Mouse (Mus musculus) heart, embryonic 16.5 days (tissue): Measurements from ENCODE around the gene Cdk5. TPM values are rescaled to one million over a fixed set of nuclear protein-coding genes. Genes with fewer than 3 reads are reported as not detected.

Experiments used
- ATAC-seq: fragments of 200-750 bp; cut with Nextera tagmentation; replicated peaks from 2 replicates; pipeline ENCODE4 v1.8.0; 2017; ENCODE audit warnings: moderate number of reproducible peaks; ENCODE audit not compliant: insufficient read depth, low FRiP score; ENCODE audit errors: extremely low read depth
- H3K27ac ChIP-seq: fragments of 300-500 bp; sonication (generic); 2 replicates; pipeline ENCODE4 v1.5.1; 2014; ENCODE audit warnings: mild to moderate bottlenecking, low read length, control low read depth, moderate library complexity
- H3K27me3 ChIP-seq: fragments of 300-500 bp; sonication (generic); 2 replicates; pipeline ENCODE4 v1.6.1; 2014; ENCODE audit warnings: low read length, mixed read lengths; ENCODE audit not compliant: control insufficient read depth, insufficient read depth
- H3K36me3 ChIP-seq: fragments of 300-500 bp; sonication (generic); 2 replicates; pipeline ENCODE4 v1.6.1; 2014; ENCODE audit not compliant: control insufficient read depth, insufficient read depth
- H3K4me1 ChIP-seq: fragments of 300-500 bp; sonication (generic); 2 replicates; pipeline ENCODE4 v1.6.1; 2014; ENCODE audit warnings: low read length, mixed read lengths; ENCODE audit not compliant: control insufficient read depth, insufficient read depth
- H3K4me2 ChIP-seq: fragments of 300-500 bp; sonication (generic); 2 replicates; pipeline ENCODE4 v1.6.1; 2014; ENCODE audit warnings: low read depth, mild to moderate bottlenecking, control low read depth, low read length
- H3K4me3 ChIP-seq: fragments of 300-500 bp; sonication (generic); 2 replicates; pipeline ENCODE4 v1.5.1; 2014; ENCODE audit warnings: mild to moderate bottlenecking, control low read depth, low read length
- H3K9ac ChIP-seq: fragments of 300-500 bp; sonication (generic); 2 replicates; pipeline ENCODE4 v1.6.1; 2014; ENCODE audit warnings: low read length, control low read depth
- H3K9me3 ChIP-seq: fragments of 300-500 bp; sonication (generic); replicated peaks from 2 replicates; pipeline ENCODE4 v1.6.1; 2016; ENCODE audit warnings: low read length; ENCODE audit not compliant: control insufficient read depth
- WGBS: fragments of 180-500 bp; shearing (Covaris S2); extraction: QIAGEN DNeasy Blood & Tissue Kit; methylation state at CpG from one replicate; pipeline ENCODE4 v1.1.7; 2014; 5-methylcytosine and 5-hydroxymethylcytosine counted together
- polyA plus RNA-seq: library from polyadenylated mRNA; unstranded; fragments of >200 nt; fragmentation: Nextera tagmentation; extraction: Ambion mirVana; gene quantifications from 2 replicates; pipeline ENCODE4 v1.2.1, GENCODE M21; 2015

The Cdk5 gene
- polyA plus RNA-seq, 1 experiment from 2014 or later, result 28.5 TPM

- peak overlapping the region; percentile 43 for H3K27ac ChIP-seq
Measured at GRCm38 (mm10) chr5:24387264-24388241, 35.8 kb downstream of the Cdk5 start.

GRCm38 (mm10) chr5:24385887-24386550, 37.3 kb downstream of the Cdk5 start:
- Histone ChIP-seq H3K9me3 (no peaks in the 10 kb centered on the region), H3K27me3 (peaks cover 3% of the 10 kb centered on the region; the same call in 1 of the 2 replicates), H3K9ac (no peak overlapping the region), H3K4me3 (no peak overlapping the region), H3K4me1 (peaks cover 38% of the 10 kb centered on the region), H3K4me2 (no peak overlapping the region), H3K27ac (peak overlapping the region; percentile 30; the same call in 1 of the 2 replicates), H3K36me3 (no peaks in the 10 kb centered on the region)
- ATAC-seq, result no peak
- 85% methylated on average over 10 of the region's 10 CpGs for WGBS

More at GRCm38 (mm10) chr5:24387264-24388241, 35.8 kb downstream of the Cdk5 start:
- ATAC-seq, result peak; percentile 38
- Histone ChIP-seq H3K4me1 (peaks cover 38% of the 10 kb centered on the region), H3K36me3 (no peaks in the 10 kb centered on the region), H3K9me3 (no peaks in the 10 kb centered on the region), H3K4me2 (peak overlapping the region; percentile 91), H3K4me3 (peak overlapping the region; percentile 54), H3K9ac (peak overlapping the region; percentile 74), H3K27me3 (peaks cover 3% of the 10 kb centered on the region; the same call in 1 of the 2 replicates)
- under 1% methylated on average over 73 of the region's 73 CpGs for WGBS

GRCm38 (mm10) chr5:24385374-24385773, 38.0 kb downstream of the Cdk5 start:
- peak overlapping the region; percentile 30; the same call in 1 of the 2 replicates for H3K27ac ChIP-seq
- peaks cover 3% of the 10 kb centered on the region; the same call in 1 of the 2 replicates for H3K27me3 ChIP-seq
- no peak for ATAC-seq
- H3K4me3 ChIP-seq, result no peak overlapping the region
- H3K4me1 ChIP-seq, result peaks cover 38% of the 10 kb centered on the region
- 81% methylated on average over 5 of the region's 5 CpGs for WGBS
- no peak overlapping the region for H3K4me2 ChIP-seq
- no peaks in the 10 kb centered on the region for H3K36me3 ChIP-seq
- H3K9me3 ChIP-seq, result no peaks in the 10 kb centered on the region
- H3K9ac ChIP-seq, result no peak overlapping the region

- no peaks in the 10 kb centered on the region for H3K9me3 ChIP-seq
- H3K27me3 ChIP-seq, result peaks cover 3% of the 10 kb centered on the region; the same call in 1 of the 2 replicates
- peak; percentile 14 for ATAC-seq
- H3K4me1 ChIP-seq, result peaks cover 34% of the 10 kb centered on the region
- peak overlapping the region; percentile 69 for H3K27ac ChIP-seq
- H3K9ac ChIP-seq, result no peak overlapping the region
- no peaks in the 10 kb centered on the region for H3K36me3 ChIP-seq
- 52% methylated on average over 6 of the region's 6 CpGs for WGBS
- H3K4me2 ChIP-seq, result no peak overlapping the region
- no peak overlapping the region for H3K4me3 ChIP-seq
Measured at GRCm38 (mm10) chr5:24384407-24384806, 38.9 kb downstream of the Cdk5 start.

- peaks cover 26% of the 10 kb centered on the region for H3K4me1 ChIP-seq
Measured at GRCm38 (mm10) chr5:24383026-24383859, 40.1 kb downstream of the Cdk5 start.

GRCm38 (mm10) chr5:24381988-24382387, 41.3 kb downstream of the Cdk5 start:
- no peak overlapping the region for H3K4me3 ChIP-seq
- no peak overlapping the region for H3K9ac ChIP-seq
- peaks cover 18% of the 10 kb centered on the region for H3K4me1 ChIP-seq
- no peak overlapping the region for H3K27ac ChIP-seq
- H3K36me3 ChIP-seq, result no peaks in the 10 kb centered on the region
- no peak for ATAC-seq
- H3K27me3 ChIP-seq, result peaks cover 3% of the 10 kb centered on the region; the same call in 1 of the 2 replicates
- H3K4me2 ChIP-seq, result no peak overlapping the region
- H3K9me3 ChIP-seq, result no peaks in the 10 kb centered on the region
- 42% methylated on average over 2 of the region's 2 CpGs for WGBS

More at GRCm38 (mm10) chr5:24383026-24383859, 40.1 kb downstream of the Cdk5 start:
- 2% methylated on average over 34 of the region's 34 CpGs for WGBS
- peak; percentile 78 for ATAC-seq
- Histone ChIP-seq H3K4me2 (peak overlapping the region; percentile 75), H3K4me3 (peak overlapping the region; percentile 49), H3K36me3 (no peaks in the 10 kb centered on the region), H3K27me3 (peaks cover 3% of the 10 kb centered on the region; the same call in 1 of the 2 replicates), H3K27ac (peak overlapping the region; percentile 52), H3K9ac (peak overlapping the region; percentile 75), H3K9me3 (no peaks in the 10 kb centered on the region)

GRCm38 (mm10) chr5:24381486-24381885, 41.8 kb downstream of the Cdk5 start:
- no peak overlapping the region for H3K27ac ChIP-seq
- no peaks in the 10 kb centered on the region for H3K36me3 ChIP-seq
- H3K4me1 ChIP-seq, result peaks cover 13% of the 10 kb centered on the region
- peaks cover 3% of the 10 kb centered on the region; the same call in 1 of the 2 replicates for H3K27me3 ChIP-seq
- no peaks in the 10 kb centered on the region for H3K9me3 ChIP-seq
- H3K4me3 ChIP-seq, result no peak overlapping the region
- H3K4me2 ChIP-seq, result no peak overlapping the region
- 67% methylated on average over 6 of the region's 6 CpGs for WGBS
- no peak overlapping the region for H3K9ac ChIP-seq
- no peak for ATAC-seq

GRCm38 (mm10) chr5:24380499-24380898, 42.8 kb downstream of the Cdk5 start:
- no peaks in the 10 kb centered on the region for H3K36me3 ChIP-seq
- H3K9me3 ChIP-seq, result no peaks in the 10 kb centered on the region
- WGBS, result 84% methylated on average over 4 of the region's 4 CpGs
- no peak overlapping the region for H3K27ac ChIP-seq
- H3K9ac ChIP-seq, result no peak overlapping the region
- H3K4me2 ChIP-seq, result no peak overlapping the region
- H3K4me3 ChIP-seq, result no peak overlapping the region
- no peaks in the 10 kb centered on the region; the same call in 1 of the 2 replicates for H3K27me3 ChIP-seq
- peaks cover 13% of the 10 kb centered on the region for H3K4me1 ChIP-seq
- no peak for ATAC-seq
